Mouse (Mus musculus): ENCODE measurements at regions not wholly inside any gene's neighbourhood (a gene's known extent, or its start where the extent isn't known, plus 50 kb on each side); places are given as distances from the start of the nearest gene placed in this dataset.

DNA sequence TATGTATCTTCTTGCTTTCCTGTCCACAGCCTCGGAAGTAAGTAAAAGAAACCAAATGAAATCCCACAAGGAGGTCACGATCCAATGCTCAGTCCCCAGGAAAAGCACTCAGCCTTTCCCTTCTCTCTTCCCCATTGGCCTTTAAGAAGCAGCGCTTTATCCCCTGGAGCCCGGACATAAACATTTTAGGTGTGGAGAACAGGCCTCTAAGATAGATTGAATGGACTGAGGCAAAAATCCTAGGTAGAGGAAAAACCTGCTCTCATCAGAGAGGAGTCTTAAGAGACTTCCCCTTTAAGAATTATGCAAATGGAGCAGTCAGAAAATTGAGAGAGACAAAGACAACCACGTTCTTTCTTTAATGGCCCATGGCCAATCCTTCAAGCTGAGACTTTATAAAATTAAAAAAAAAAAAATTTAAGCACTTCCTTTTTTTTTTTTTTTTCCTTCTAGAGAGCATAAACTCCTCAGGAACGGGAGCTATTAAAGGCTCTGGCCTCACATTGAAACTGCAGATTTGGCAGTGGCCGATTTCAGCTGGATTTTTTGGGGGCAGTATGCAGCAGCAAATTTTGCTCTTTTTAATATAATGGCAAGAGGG is 1020.5 kb downstream of the 9330182O14Rik start:
- DNase-seq (ENCODE audit: low read depth, low spot score), result no peak

GRCm38 (mm10) chr15:41155169-41155638 is 1021.0 kb downstream of the 9330182O14Rik start:
- no peak for DNase-seq (ENCODE audit: low read depth, low spot score)

DNA sequence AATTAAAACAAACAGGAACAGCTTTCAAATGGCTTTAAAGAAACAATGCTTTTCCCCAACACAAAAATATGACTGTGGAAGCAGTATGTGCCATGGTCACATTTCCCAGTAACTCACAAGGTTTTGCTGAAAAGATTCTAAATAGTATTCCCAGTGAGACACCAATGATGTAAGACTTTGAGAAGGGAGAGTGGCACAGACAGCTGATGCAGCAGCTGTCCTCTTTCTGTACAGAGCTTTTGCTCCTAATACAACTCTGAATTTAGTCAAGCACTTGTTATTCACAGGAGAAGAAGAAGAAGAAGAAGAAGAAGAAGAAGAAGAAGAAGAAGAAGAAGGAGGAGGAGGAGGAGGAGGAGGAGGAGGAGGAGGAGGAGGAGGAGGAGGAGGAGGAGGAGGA is 1023.6 kb downstream of the 9330182O14Rik start:
- no peak for DNase-seq (ENCODE audit: low read depth, low spot score)

GRCm38 (mm10) chr15:41162268-41162667 is 1028.1 kb downstream of the 9330182O14Rik start:
- DNase-seq (ENCODE audit: low read depth, low spot score), result no peak

DNA sequence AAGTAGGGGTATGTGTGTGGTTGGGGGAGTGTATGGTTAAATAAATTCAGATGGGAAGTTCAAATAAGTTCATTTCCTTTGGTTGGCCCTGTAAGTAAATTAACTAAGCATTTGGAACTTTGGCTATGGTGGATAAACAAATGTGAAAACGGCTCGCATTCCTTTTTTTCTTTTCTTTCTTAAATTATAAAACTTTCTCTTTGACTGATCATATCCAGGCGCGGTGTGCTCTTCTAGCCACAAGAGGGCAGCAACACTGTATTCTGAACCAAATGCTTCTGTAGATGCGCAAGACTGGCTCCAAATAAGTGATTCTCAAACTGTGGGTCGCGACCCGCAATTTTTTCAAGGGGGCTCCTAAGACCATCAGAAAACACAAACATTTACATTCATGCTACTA is 1028.6 kb downstream of the 9330182O14Rik start:
- peak; percentile 34 for DNase-seq (ENCODE audit: low read depth, low spot score)

DNA sequence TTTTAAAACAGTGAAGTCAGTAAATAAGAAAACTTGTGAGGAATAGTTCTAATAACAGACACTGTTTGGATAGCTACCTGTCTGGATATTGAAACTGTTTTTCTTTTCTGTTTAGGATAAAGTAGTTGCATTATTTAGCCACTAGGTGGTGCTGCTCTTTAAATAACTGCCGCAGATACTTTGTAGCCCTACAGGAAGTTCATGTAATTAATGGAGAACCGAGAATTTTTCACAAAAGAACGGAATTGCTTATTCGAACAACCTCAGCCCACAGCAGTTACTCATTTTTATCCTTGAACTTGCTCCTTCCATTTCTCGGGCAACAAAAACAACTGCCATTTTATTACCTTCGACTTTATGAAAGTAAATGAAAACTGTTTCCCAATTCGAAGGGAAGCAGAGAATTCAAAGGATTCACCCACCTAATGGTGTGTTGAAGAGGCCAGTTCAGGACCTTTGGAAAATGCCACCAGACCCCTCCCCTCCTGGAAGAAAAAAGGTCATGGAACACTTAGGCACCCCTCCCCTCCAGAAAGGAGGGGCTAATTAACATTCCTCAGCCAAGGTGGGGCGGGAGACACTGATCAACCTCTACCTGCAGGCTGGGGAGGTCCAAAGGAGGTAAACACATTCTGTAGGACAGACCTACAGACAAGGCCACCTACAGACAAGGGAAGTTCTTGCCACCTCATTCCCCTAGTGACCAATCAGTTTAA is 1029.6 kb downstream of the 9330182O14Rik start:
- peak; percentile 41 for DNase-seq (ENCODE audit: low read depth, low spot score)

DNA sequence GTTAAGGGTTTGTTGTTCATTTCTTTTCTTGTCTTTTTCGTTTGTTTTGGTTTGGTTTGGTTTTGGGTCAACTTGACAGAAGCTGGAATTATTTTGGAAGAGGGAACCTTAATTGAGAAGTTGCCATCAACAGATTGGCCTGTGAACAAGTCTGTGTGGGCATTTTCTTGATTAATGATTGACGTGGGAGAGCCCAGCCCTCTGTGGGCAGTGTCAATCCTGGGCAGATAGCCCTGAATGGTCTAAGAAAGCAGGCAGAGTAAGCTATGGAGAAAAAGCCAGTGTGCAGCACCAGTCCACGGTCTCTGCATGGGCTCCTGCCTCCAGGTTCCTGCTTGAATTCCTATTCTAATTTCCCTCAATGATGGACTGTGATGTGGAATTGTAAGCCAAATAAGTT is 1031.4 kb downstream of the 9330182O14Rik start:
- no peak for DNase-seq (ENCODE audit: low read depth, low spot score)

- no peak for DNase-seq (ENCODE audit: low read depth, low spot score)
Observed at GRCm38 (mm10) chr15:41190792-41191191, 1056.6 kb downstream of the 9330182O14Rik start.

DNA sequence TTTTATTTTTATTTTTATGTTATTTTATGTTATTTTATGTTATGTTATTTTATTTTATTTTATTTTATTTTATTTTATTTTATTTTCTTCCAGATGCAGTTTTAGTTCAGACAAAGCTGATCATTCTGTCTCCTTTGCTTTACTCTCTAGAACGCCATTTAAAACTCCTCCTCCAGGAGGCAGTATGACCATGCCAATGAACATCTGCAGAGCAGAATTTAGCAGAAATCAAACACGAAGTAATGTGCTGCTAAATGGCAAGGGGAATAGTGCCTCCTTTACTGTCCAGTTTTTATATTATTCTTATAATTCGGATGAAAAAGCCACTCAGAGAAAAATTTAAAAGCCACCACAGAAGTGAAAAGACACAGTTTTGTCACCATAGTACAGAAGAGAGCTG is 1059.1 kb downstream of the 9330182O14Rik start:
- DNase-seq (ENCODE audit: low read depth, low spot score), result peak; percentile 13

DNA sequence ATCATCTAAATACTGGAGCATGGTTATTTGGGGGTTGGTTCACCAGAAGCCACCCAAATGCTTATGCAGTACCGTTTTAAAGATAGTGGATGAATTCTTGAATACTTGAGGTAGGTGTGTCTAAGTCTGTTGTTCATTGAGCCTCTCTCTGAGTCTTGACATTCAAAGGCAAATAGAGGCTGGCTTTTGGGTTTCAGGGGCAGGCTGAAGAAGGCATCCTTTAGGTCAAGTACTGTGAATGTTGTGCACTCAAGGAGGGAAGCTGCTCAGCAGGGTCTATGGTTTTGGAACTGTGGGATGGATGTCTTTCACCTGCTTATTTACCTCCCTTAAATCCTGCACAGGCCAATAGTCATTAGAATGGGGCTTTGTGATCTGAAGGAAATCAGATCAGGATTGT is 1089.6 kb downstream of the 9330182O14Rik start:
- no peak for DNase-seq (ENCODE audit: low read depth, low spot score)

GRCm38 (mm10) chr15:41232406-41233060 is 1098.4 kb downstream of the 9330182O14Rik start:
- DNase-seq (ENCODE audit: low read depth, low spot score), result no peak

Measured in retina, postnatal 7 days (tissue).